Mouse (Mus musculus): ENCODE measurements around the gene Lrp5.

Gene Lrp5

GRCm38 (mm10) chr19:3686215-3686894 lies at the start of gene Lrp5:
Gene Lrp5, minus strand, starts transcription at chr19:3686564.
- DNase-seq = no peak

- no peak for DNase-seq
Observed at GRCm38 (mm10) chr19:3736001-3736400, 49.6 kb upstream of the Lrp5 start.

GRCm38 (mm10) chr19:3730781-3731646 lies 44.6 kb upstream of the Lrp5 start:
- DNase-seq = no peak

GRCm38 (mm10) chr19:3728901-3729300 lies 42.5 kb upstream of the Lrp5 start:
- DNase-seq = no peak

GRCm38 (mm10) chr19:3724779-3725178 lies 38.4 kb upstream of the Lrp5 start:
- DNase-seq = peak; percentile 73

GRCm38 (mm10) chr19:3723904-3724303 lies 37.5 kb upstream of the Lrp5 start:
- no peak for DNase-seq

GRCm38 (mm10) chr19:3723170-3723569 lies 36.8 kb upstream of the Lrp5 start:
- no peak for DNase-seq

GRCm38 (mm10) chr19:3719362-3719891 lies 33.1 kb upstream of the Lrp5 start:
- DNase-seq = peak; percentile 68

- DNase-seq = peak; percentile 67
Observed at GRCm38 (mm10) chr19:3718481-3719361, 32.4 kb upstream of the Lrp5 start.

GRCm38 (mm10) chr19:3714381-3714780 lies 28.0 kb upstream of the Lrp5 start:
- DNase-seq = no peak

GRCm38 (mm10) chr19:3710436-3710835 lies 24.1 kb upstream of the Lrp5 start:
- DNase-seq = no peak

GRCm38 (mm10) chr19:3709013-3709787 lies 22.8 kb upstream of the Lrp5 start:
- no peak for DNase-seq

- peak; percentile 99 for DNase-seq
Observed at GRCm38 (mm10) chr19:3708078-3709012, 22.0 kb upstream of the Lrp5 start, which contains the start of gene 1810055G02Rik. Gene 1810055G02Rik, plus strand, starts transcription at chr19:3708293.

- DNase-seq = no peak
Observed at GRCm38 (mm10) chr19:3707553-3707952, 21.2 kb upstream of the Lrp5 start.

GRCm38 (mm10) chr19:3706258-3706657 lies 19.9 kb upstream of the Lrp5 start:
- DNase-seq = no peak

- no peak for DNase-seq
Observed at GRCm38 (mm10) chr19:3702460-3702859, 16.1 kb upstream of the Lrp5 start.

- DNase-seq = peak; percentile 81
Observed at GRCm38 (mm10) chr19:3699508-3700438, 13.4 kb upstream of the Lrp5 start.

GRCm38 (mm10) chr19:3698035-3698434 lies 11.7 kb upstream of the Lrp5 start:
- DNase-seq = no peak

- no peak for DNase-seq
Observed at GRCm38 (mm10) chr19:3695976-3696375, 9.6 kb upstream of the Lrp5 start.

- no peak for DNase-seq
Observed at GRCm38 (mm10) chr19:3695471-3695870, 9.1 kb upstream of the Lrp5 start.
